Mouse (Mus musculus) liver, adult 2 months (tissue): ENCODE data around the gene Pdzd2.

Source experiments
- CTCF ChIP-seq: fragments of 200-500 bp; IDR thresholded peaks from 2 replicates; pipeline ENCODE4 v1.5.1; 2011; ENCODE audit warnings: low read depth, low read length, control low read depth
- POLR2A ChIP-seq: fragments of 200-500 bp; IDR thresholded peaks from 2 replicates; pipeline ENCODE4 v1.6.1; 2011; ENCODE audit warnings: low read length, control low read depth; ENCODE audit not compliant: insufficient read depth; ENCODE audit errors: extremely low read depth

GRCm38 (mm10) chr15:12518370-12518973 lies 221.3 kb downstream of the Pdzd2 start:
- TF ChIP-seq CTCF (no peak), POLR2A (no peak)
